ENCODE assay signal across 26 mouse cellular contexts in genomic region chr3:129657775-129658174, GRCm38 (mm10).
"Had no signal": no experiment of that assay in that cellular context is flagged by ENCODE, and none has a peak within 500 bp of the region (broad histone marks: within the 10 kb centered on the region; RNA-seq: fewer than 3 reads in every experiment).

No protein-coding gene starts in this region.

- H3K4me1 ChIP-seq: heart, embryonic 13.5 days; heart, embryonic 15.5 days; hindbrain, embryonic 10.5 days; hindbrain, embryonic 12.5 days; intestine, embryonic 15.5 days; kidney, embryonic 15.5 days; limb, embryonic 15.5 days; liver, embryonic 12.5 days had no signal

- DNase-seq: gastrocnemius, postnatal 14 days; gastrocnemius, postnatal 36 days; heart, adult 2 months; heart, postnatal 14 days; heart, postnatal 4 days; kidney, adult 11 months; kidney, adult 2 months; kidney, adult 9 months; kidney, postnatal 14 days; kidney, postnatal 36 days; layer of hippocampus, adult 9-11 months; layer of hippocampus, postnatal 36 days; left cerebral cortex, postnatal 4 days had no signal

- ATAC-seq: hindbrain, embryonic 16.5 days; intestine, embryonic 15.5 days; liver, embryonic 12.5 days had no signal

- H3K27ac ChIP-seq: heart, adult 2 months; heart, embryonic 13.5 days; heart, embryonic 15.5 days; hindbrain, embryonic 10.5 days; hindbrain, embryonic 12.5 days; hindbrain, embryonic 14.5 days; intestine, embryonic 15.5 days; kidney, embryonic 15.5 days; kidney, postnatal 0 days; limb, embryonic 13.5 days; limb, embryonic 15.5 days; liver, embryonic 12.5 days; liver, embryonic 14.5 days had no signal

- H3K4me3 ChIP-seq: heart, adult 2 months; heart, embryonic 13.5 days; heart, embryonic 15.5 days; hindbrain, embryonic 10.5 days; hindbrain, embryonic 12.5 days; intestine, embryonic 15.5 days; kidney, embryonic 15.5 days; limb, embryonic 13.5 days; limb, embryonic 15.5 days; liver, embryonic 12.5 days had no signal
